Mouse (Mus musculus) ES-E14 (cell line): Measurements from ENCODE around the gene Akap7.

Experiments used
- CHD2 ChIP-seq: IDR thresholded peaks from 2 replicates; pipeline ENCODE4 v1.6.1; 2014; ENCODE audit warnings: mild to moderate bottlenecking, low read depth, low read length, inconsistent platforms
- MAFK ChIP-seq: IDR thresholded peaks from 2 replicates; pipeline ENCODE4 v1.6.1; 2014; ENCODE audit warnings: mild to moderate bottlenecking, low read depth, low read length, inconsistent platforms; ENCODE audit not compliant: insufficient read depth
- ZC3H11A ChIP-seq: IDR thresholded peaks from 2 replicates; pipeline ENCODE4 v1.6.1; 2012; ENCODE audit warnings: low read depth, mild to moderate bottlenecking, inconsistent platforms, low read length, borderline replicate concordance

DNA sequence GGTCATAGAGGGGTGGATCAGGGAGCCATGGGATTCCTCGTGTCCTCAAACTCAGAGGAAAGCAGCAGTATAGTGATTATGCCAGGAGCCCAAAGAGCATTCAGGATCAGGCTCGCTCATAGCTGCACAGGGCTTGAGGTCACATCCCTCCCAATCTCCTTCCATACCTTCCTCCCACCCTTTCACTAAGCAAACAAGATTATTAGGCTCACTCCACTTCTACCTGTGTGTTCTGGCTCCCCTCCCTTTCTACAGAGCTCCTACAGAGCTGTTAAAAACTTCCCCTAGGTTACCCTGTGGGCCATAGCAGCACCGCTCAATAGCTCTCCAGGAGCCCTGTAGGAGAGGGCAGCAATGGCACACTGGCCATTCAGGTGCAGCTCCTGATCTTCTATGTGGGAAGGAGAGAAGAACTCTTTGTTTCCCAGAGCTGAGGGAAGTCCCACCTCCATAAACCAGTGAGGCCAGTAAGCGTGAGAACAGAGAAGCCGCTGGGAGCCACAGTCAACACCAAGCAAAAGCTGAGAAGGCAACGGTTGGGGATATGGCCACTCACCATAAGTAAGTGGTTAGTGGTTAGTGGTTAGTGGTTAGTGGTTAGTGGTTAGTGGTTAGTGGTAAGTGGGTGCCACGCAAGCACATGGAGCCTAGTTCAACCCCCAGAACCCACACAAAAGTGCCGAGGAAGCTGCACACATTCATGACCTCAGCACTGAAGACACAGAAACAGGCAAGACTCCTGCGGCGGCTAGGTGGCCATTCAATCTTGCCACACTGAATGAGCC lies 122.7 kb downstream of the Akap7 start:
- TF ChIP-seq ZC3H11A (no peak), MAFK (no peak), CHD2 (no peak)
